Mouse (Mus musculus): ENCODE data around the gene Lmna. TPM values are rescaled to one million over a fixed set of nuclear protein-coding genes. Genes with fewer than 3 reads are reported as not detected.

The Lmna gene
- total RNA-seq, 1 experiment: 121 TPM

GRCm38 (mm10) chr3:88437454-88437853 lies 72.3 kb downstream of the Lmna start:
- in situ Hi-C loops (cut with MboI; ENCODE audit: low sequenced_read_pairs in 2 of 2, unreplicated experiment in 2 of 2): no loop called here
- no peak overlapping the region for H3K4me3 ChIP-seq (ENCODE audit: insufficient read depth in 1 of 2, low read depth in 1 of 2, low read length in 2 of 2, poor library complexity in 1 of 2, severe bottlenecking in 1 of 2)
- no peaks in the 10 kb centered on the region for H3K9me3 ChIP-seq (ENCODE audit: control insufficient read depth, insufficient read depth, low read depth, low read length)
- no peaks in the 10 kb centered on the region for H3K36me3 ChIP-seq (ENCODE audit: control insufficient read depth, insufficient read depth, low read length, poor library complexity, severe bottlenecking)
- peaks cover 12 to 39% of the 10 kb centered on the region in 2 experiments; a peak in 3 of 4 replicates for H3K4me1 ChIP-seq (ENCODE audit: control insufficient read depth in 2 of 2, insufficient read depth in 2 of 2, low read length in 2 of 2, poor library complexity in 1 of 2)
- DNase-seq (ENCODE audit: low read depth, low spot score): no peak
- TF ChIP-seq HCFC1 (IDR thresholded peaks at IDR 0.05; ENCODE audit: borderline replicate concordance, insufficient read depth, low read length): no peak
- no peak for TF ChIP-seq CHD2 (IDR thresholded peaks at IDR 0.05; ENCODE audit: low read depth, low read length)
- TF ChIP-seq ZC3H11A (IDR thresholded peaks at IDR 0.05; ENCODE audit: borderline replicate concordance, low read depth, low read length): no peak
- no peak for TF ChIP-seq MAFK (IDR thresholded peaks at IDR 0.05; ENCODE audit: insufficient read depth, low read depth, low read length)
- TF ChIP-seq ZNF384 (IDR thresholded peaks at IDR 0.05; ENCODE audit: low read depth, low read length): no peak
- H3K9ac ChIP-seq (ENCODE audit: insufficient read depth, low read depth, low read length, poor library complexity, severe bottlenecking): no peak overlapping the region
- H3K27ac ChIP-seq (ENCODE audit: insufficient read depth, low read depth, low read length, poor library complexity, severe bottlenecking): no peak overlapping the region

- Histone ChIP-seq H3K4me1 (ENCODE audit: control insufficient read depth in 2 of 2, insufficient read depth in 2 of 2, low read length in 2 of 2, poor library complexity in 1 of 2) (peaks cover 12 to 35% of the 10 kb centered on the region in 2 experiments; a peak in 3 of 4 replicates), H3K27ac (ENCODE audit: insufficient read depth, low read depth, low read length, poor library complexity, severe bottlenecking) (no peak overlapping the region), H3K9me3 (ENCODE audit: control insufficient read depth, insufficient read depth, low read depth, low read length) (no peaks in the 10 kb centered on the region), H3K4me3 (ENCODE audit: insufficient read depth in 1 of 2, low read depth in 1 of 2, low read length in 2 of 2, poor library complexity in 1 of 2, severe bottlenecking in 1 of 2) (peak overlapping the region; percentile 48 to 54; a peak in 3 of 4 replicates), H3K9ac (ENCODE audit: insufficient read depth, low read depth, low read length, poor library complexity, severe bottlenecking) (0 out of 2 replicates have a peak overlapping the region, but pooled peaks have one; percentile 18), H3K36me3 (ENCODE audit: control insufficient read depth, insufficient read depth, low read length, poor library complexity, severe bottlenecking) (no peaks in the 10 kb centered on the region)
- in situ Hi-C loops (cut with MboI; ENCODE audit: low sequenced_read_pairs in 2 of 2, unreplicated experiment in 2 of 2): no loop called here
- no peak for DNase-seq (ENCODE audit: low read depth, low spot score)
- TF ChIP-seq CHD2 (IDR thresholded peaks at IDR 0.05; ENCODE audit: low read depth, low read length): no peak
- no peak for TF ChIP-seq MAFK (IDR thresholded peaks at IDR 0.05; ENCODE audit: insufficient read depth, low read depth, low read length)
These were observed 73.2 kb downstream of the Lmna start for GRCm38 (mm10) chr3:88436395-88437201.

GRCm38 (mm10) chr3:88435515-88435914 lies 74.2 kb downstream of the Lmna start:
- H3K9ac ChIP-seq (ENCODE audit: insufficient read depth, low read depth, low read length, poor library complexity, severe bottlenecking): no peak overlapping the region; the same call in 1 of the 2 replicates
- DNase-seq (ENCODE audit: low read depth, low spot score): no peak
- H3K4me3 ChIP-seq (ENCODE audit: insufficient read depth in 1 of 2, low read depth in 1 of 2, low read length in 2 of 2, poor library complexity in 1 of 2, severe bottlenecking in 1 of 2): no peak overlapping the region
- no peak overlapping the region for H3K27ac ChIP-seq (ENCODE audit: insufficient read depth, low read depth, low read length, poor library complexity, severe bottlenecking)
- no peaks in the 10 kb centered on the region for H3K9me3 ChIP-seq (ENCODE audit: control insufficient read depth, insufficient read depth, low read depth, low read length)
- H3K4me1 ChIP-seq (ENCODE audit: control insufficient read depth in 2 of 2, insufficient read depth in 2 of 2, low read length in 2 of 2, poor library complexity in 1 of 2): peaks cover 10 to 28% of the 10 kb centered on the region in 2 experiments; a peak in 3 of 4 replicates
- in situ Hi-C loops (cut with MboI; ENCODE audit: low sequenced_read_pairs in 2 of 2, unreplicated experiment in 2 of 2): no loop called here
- TF ChIP-seq MAFK (IDR thresholded peaks at IDR 0.05; ENCODE audit: insufficient read depth, low read depth, low read length) (no peak), ZC3H11A (IDR thresholded peaks at IDR 0.05; ENCODE audit: borderline replicate concordance, low read depth, low read length) (no peak), CHD2 (IDR thresholded peaks at IDR 0.05; ENCODE audit: low read depth, low read length) (no peak), HCFC1 (IDR thresholded peaks at IDR 0.05; ENCODE audit: borderline replicate concordance, insufficient read depth, low read length) (no peak), ZNF384 (IDR thresholded peaks at IDR 0.05; ENCODE audit: low read depth, low read length) (no peak)
- H3K36me3 ChIP-seq (ENCODE audit: control insufficient read depth, insufficient read depth, low read length, poor library complexity, severe bottlenecking): no peaks in the 10 kb centered on the region

Other genes with a start within 250 kb of the Lmna start
- 2.4 and 2.9 TPM in 2 replicates for gene Gm38392, start 222.7 kb downstream of the Lmna start, total RNA-seq (2012; rRNA removed)
- gene Tsacc, start 213.0 kb downstream of the Lmna start, total RNA-seq (2012; rRNA removed): 8.4 and 16.7 TPM in 2 replicates
- 793 and 920 TPM in 2 replicates for gene Cct3, start 212.8 kb downstream of the Lmna start, total RNA-seq (2012; rRNA removed)
- gene Glmp, start 184.9 kb downstream of the Lmna start, total RNA-seq (2012; rRNA removed): 147 and 226 TPM in 2 replicates
- gene Tmem79, start 173.8 kb downstream of the Lmna start, total RNA-seq (2012; rRNA removed): 24.3 and 39.5 TPM in 2 replicates
- gene Smg5, start 173.7 kb downstream of the Lmna start, total RNA-seq (2012; rRNA removed): 182 and 230 TPM in 2 replicates
- gene Paqr6, start 145.4 kb downstream of the Lmna start, total RNA-seq (2012; rRNA removed): 1.6 and 2.2 TPM in 2 replicates
- 2.6 and 3.2 TPM in 2 replicates for gene Bglap3, start 137.2 kb downstream of the Lmna start, total RNA-seq (2012; rRNA removed)
- gene Bglap2, start 131.3 kb downstream of the Lmna start, total RNA-seq (2012; rRNA removed): not detected in 2 replicates
- not detected in 2 replicates for gene Bglap, start 125.5 kb downstream of the Lmna start, total RNA-seq (2012; rRNA removed)
- gene Pmf1, start 99.6 kb downstream of the Lmna start, total RNA-seq (2012; rRNA removed): 89.5 and 97.0 TPM in 2 replicates
- gene Slc25a44, start 84.8 kb downstream of the Lmna start, total RNA-seq (2012; rRNA removed): 13.6 and 17.1 TPM in 2 replicates
- 8.8 and 10.1 TPM in 2 replicates for gene Sema4a, start 48.8 kb downstream of the Lmna start, total RNA-seq (2012; rRNA removed)
- gene Mex3a, start 22.4 kb upstream of the Lmna start, total RNA-seq (2012; rRNA removed): 24.9 and 29.8 TPM in 2 replicates
- gene Rab25, start 38.3 kb upstream of the Lmna start, total RNA-seq (2012; rRNA removed): 2.1 and 4.0 TPM in 2 replicates
- gene Lamtor2, start 43.1 kb upstream of the Lmna start, total RNA-seq (2012; rRNA removed): 108 and 112 TPM in 2 replicates
- gene Ubqln4, start 43.8 kb upstream of the Lmna start, total RNA-seq (2012; rRNA removed): 103 and 135 TPM in 2 replicates
- 827 and 1,221 TPM in 2 replicates for gene Ssr2, start 65.9 kb upstream of the Lmna start, total RNA-seq (2012; rRNA removed)
- gene Arhgef2, start 96.0 kb upstream of the Lmna start, total RNA-seq (2012; rRNA removed): 50.8 and 80.0 TPM in 2 replicates
- gene Rxfp4, start 143.2 kb upstream of the Lmna start, total RNA-seq (2012; rRNA removed): not detected in 2 replicates
- gene Khdc4, start 175.8 kb upstream of the Lmna start, total RNA-seq (2012; rRNA removed): 85.5 and 112 TPM in 2 replicates
- gene Rit1, start 206.9 kb upstream of the Lmna start, total RNA-seq (2012; rRNA removed): 10.7 and 18.3 TPM in 2 replicates